Mouse (Mus musculus) lung, postnatal 0 days (tissue): ENCODE measurements at regions not wholly inside any gene's neighbourhood (a gene's known extent, or its start where the extent isn't known, plus 50 kb on each side); places are given as distances from the start of the nearest gene placed in this dataset.

ENCODE experiments used
- CTCF ChIP-seq: IDR thresholded peaks from 2 replicates; pipeline ENCODE4 v1.5.1; 2016; ENCODE audit warnings: antibody characterized with exemption, mild to moderate bottlenecking
- EP300 ChIP-seq: IDR thresholded peaks from 2 replicates; pipeline ENCODE4 v1.6.1; 2016; ENCODE audit warnings: antibody characterized with exemption, mild to moderate bottlenecking, control low read depth

GRCm38 (mm10) chr7:37240832-37241231 lies 532.6 kb downstream of the Zfp536 start:
- no peak for TF ChIP-seq EP300
- no peak; the same call in 1 of the 2 replicates for TF ChIP-seq CTCF
